Mouse (Mus musculus) hindbrain, embryonic 11.5 days (tissue): Measurements from ENCODE around the gene Snd1. TPM values are rescaled to one million over a fixed set of nuclear protein-coding genes. Genes with fewer than 3 reads are reported as not detected.

Source experiments
- ATAC-seq: fragments of 200-750 bp; cut with Nextera tagmentation; 2 replicates; pipeline ENCODE4 v1.8.0; 2017; ENCODE audit warnings: mild to moderate bottlenecking, moderate TSS enrichment, moderate library complexity; ENCODE audit not compliant: low FRiP score
- DNase-seq: peaks from one replicate; pipeline ENCODE4 v3.0.0-alpha.2; 2015; ENCODE audit warnings: low spot score
- H3K27ac ChIP-seq: fragments of 300-500 bp; sonication (generic); 2 replicates; pipeline ENCODE4 v1.5.1; 2014; ENCODE audit warnings: mild to moderate bottlenecking, low read depth, low read length
- H3K27me3 ChIP-seq: fragments of 300-500 bp; sonication (generic); 2 replicates; pipeline ENCODE4 v1.6.1; 2014; ENCODE audit warnings: mild to moderate bottlenecking, low read length, moderate library complexity, mixed read lengths; ENCODE audit not compliant: control insufficient read depth, insufficient read depth
- H3K36me3 ChIP-seq: fragments of 300-500 bp; sonication (generic); 2 replicates; pipeline ENCODE4 v1.6.1; 2014; ENCODE audit warnings: mild to moderate bottlenecking, low read length, moderate library complexity, mixed read lengths; ENCODE audit not compliant: control insufficient read depth, insufficient read depth
- H3K4me1 ChIP-seq: fragments of 300-500 bp; sonication (generic); replicated peaks from 2 replicates; pipeline ENCODE4 v1.6.1; 2014; ENCODE audit warnings: low read length, mixed read lengths; ENCODE audit not compliant: control insufficient read depth, insufficient read depth
- H3K4me2 ChIP-seq: fragments of 300-500 bp; sonication (generic); replicated peaks from 2 replicates; pipeline ENCODE4 v1.6.1; 2014; ENCODE audit warnings: mild to moderate bottlenecking, low read depth, low read length
- H3K4me3 ChIP-seq: fragments of 300-500 bp; sonication (generic); 2 replicates; pipeline ENCODE4 v1.5.1; 2014; ENCODE audit warnings: low read depth, low read length
- H3K9ac ChIP-seq: fragments of 300-500 bp; sonication (generic); 2 replicates; pipeline ENCODE4 v1.6.1; 2014; ENCODE audit warnings: low read depth, low read length
- H3K9me3 ChIP-seq: fragments of 300-500 bp; sonication (generic); 2 replicates; pipeline ENCODE4 v1.6.1; 2016; ENCODE audit warnings: low read length; ENCODE audit not compliant: control insufficient read depth
- WGBS: fragments of 180-500 bp; shearing (Covaris S2); extraction: QIAGEN DNeasy Blood & Tissue Kit; methylation state at CpG from one replicate; pipeline ENCODE4 v1.1.7; 2014; 5-methylcytosine and 5-hydroxymethylcytosine counted together
- polyA plus RNA-seq: library from polyadenylated mRNA; unstranded; fragments of >200 nt; fragmentation: Nextera tagmentation; extraction: Ambion mirVana; gene quantifications from 2 replicates; pipeline ENCODE4 v1.2.1, GENCODE M21; 2014

The Snd1 gene
- polyA plus RNA-seq, 1 experiment from 2014 or later: 86.2 TPM

DNA sequence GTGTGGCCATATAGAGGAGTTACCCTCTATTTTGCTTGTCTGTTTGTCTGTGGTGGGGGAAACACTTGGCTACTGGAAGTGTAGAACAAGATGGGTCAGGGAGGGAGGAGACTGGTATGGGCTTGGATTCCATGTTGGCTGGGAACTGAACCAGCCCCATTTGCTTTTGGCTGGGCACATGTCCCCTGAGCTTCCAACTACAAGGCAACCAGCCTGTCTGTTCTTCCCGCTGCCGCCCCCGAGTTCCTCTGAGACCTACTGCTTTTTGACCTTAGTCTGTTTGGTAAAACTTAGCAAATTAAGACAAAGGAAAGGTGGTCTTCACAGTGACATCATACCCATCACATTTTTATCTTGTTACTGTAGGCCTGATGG, 397.5 kb downstream of the Snd1 start:
- H3K4me2 ChIP-seq: no peak overlapping the region
- no peak for ATAC-seq
- no peaks in the 10 kb centered on the region for H3K4me1 ChIP-seq
- no peaks in the 10 kb centered on the region for H3K36me3 ChIP-seq
- DNase-seq: no peak
- WGBS: 92% methylated on average over 3 of the region's 3 CpGs
- H3K9me3 ChIP-seq: no peaks in the 10 kb centered on the region
- H3K4me3 ChIP-seq: no peak overlapping the region
- H3K27me3 ChIP-seq: no peaks in the 10 kb centered on the region
- no peak overlapping the region for H3K27ac ChIP-seq
- H3K9ac ChIP-seq: no peak overlapping the region

DNA sequence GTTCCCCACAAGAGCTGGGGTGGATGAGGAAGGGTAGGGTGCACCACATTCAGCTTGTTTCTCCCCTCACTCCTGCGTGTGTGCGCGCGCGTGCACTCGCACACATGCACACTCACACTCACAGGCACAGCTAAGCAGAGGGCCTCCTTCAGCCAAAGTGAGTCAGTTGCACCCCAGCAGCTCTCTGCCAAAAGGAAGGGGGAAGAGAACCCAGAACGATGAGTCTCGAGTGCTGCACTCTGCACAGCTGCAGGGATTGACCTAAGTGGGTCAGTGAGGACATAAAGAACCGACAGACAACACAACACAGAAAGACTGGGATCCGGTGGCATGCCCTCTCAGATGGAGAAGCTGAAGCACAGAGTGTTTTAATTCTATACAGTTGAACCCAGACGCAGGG, 399.1 kb downstream of the Snd1 start:
- no peak for DNase-seq
- H3K4me1 ChIP-seq: peaks cover 12% of the 10 kb centered on the region

DNA sequence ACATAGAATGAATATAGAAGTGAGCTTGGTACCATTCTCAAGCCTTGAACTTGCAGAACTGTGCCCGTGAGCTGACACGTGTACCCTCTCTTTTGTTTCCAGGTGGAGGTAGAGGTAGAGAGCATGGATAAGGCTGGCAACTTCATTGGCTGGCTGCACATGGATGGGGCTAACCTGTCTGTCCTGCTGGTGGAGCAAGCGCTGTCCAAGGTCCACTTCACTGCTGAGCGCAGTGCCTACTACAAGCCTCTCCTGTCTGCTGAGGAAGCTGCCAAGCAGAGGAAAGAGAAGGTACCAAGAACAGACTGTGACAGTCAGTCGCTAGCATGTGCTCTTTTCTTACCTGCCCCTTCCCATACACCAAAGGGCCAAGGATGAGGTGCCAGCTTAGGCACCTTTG, 399.8 kb downstream of the Snd1 start:
- Histone ChIP-seq H3K4me1 (peaks cover 12% of the 10 kb centered on the region), H3K4me2 (no peak overlapping the region), H3K9ac (no peak overlapping the region), H3K27ac (no peak overlapping the region), H3K4me3 (no peak overlapping the region), H3K36me3 (no peaks in the 10 kb centered on the region), H3K9me3 (no peaks in the 10 kb centered on the region), H3K27me3 (no peaks in the 10 kb centered on the region)
- 92% methylated on average over 5 of the region's 5 CpGs for WGBS
- ATAC-seq (no peak), DNase-seq (no peak)

More for the DNA sequence above, 399.1 kb downstream of the Snd1 start:
- no peak overlapping the region for H3K4me3 ChIP-seq
- 82% methylated on average over 11 of the region's 11 CpGs for WGBS
- no peak for ATAC-seq
- no peak overlapping the region for H3K9ac ChIP-seq
- H3K27me3 ChIP-seq: no peaks in the 10 kb centered on the region
- H3K27ac ChIP-seq: no peak overlapping the region
- no peaks in the 10 kb centered on the region for H3K9me3 ChIP-seq
- H3K4me2 ChIP-seq: no peak overlapping the region
- no peaks in the 10 kb centered on the region for H3K36me3 ChIP-seq

DNA sequence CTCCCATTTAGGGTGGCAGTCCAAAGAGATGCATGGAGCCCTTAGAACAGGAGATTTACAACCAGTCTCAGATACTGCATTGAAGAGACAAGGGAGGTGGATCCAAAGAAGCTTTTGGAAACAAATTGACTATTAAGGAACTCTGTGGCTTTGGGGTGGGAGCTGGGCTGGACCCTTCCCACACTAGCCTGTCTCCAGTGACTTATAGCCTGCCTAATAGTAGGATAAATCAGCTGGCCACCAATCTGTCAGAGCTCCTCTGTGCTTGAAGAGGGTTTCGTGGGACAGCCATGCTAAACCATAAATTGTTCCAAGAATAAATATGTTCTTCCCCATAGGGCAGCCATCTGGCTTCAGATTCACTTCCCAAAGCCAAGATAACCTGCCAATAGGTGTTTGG, 400.4 kb downstream of the Snd1 start:
- Histone ChIP-seq H3K9ac (no peak overlapping the region), H3K4me1 (peaks cover 12% of the 10 kb centered on the region), H3K27ac (no peak overlapping the region), H3K9me3 (no peaks in the 10 kb centered on the region), H3K4me3 (no peak overlapping the region), H3K36me3 (no peaks in the 10 kb centered on the region), H3K27me3 (no peaks in the 10 kb centered on the region), H3K4me2 (no peak overlapping the region)
- WGBS: 77% methylated on average over 1 of the region's 1 CpGs
- no peak for DNase-seq
- no peak for ATAC-seq

DNA sequence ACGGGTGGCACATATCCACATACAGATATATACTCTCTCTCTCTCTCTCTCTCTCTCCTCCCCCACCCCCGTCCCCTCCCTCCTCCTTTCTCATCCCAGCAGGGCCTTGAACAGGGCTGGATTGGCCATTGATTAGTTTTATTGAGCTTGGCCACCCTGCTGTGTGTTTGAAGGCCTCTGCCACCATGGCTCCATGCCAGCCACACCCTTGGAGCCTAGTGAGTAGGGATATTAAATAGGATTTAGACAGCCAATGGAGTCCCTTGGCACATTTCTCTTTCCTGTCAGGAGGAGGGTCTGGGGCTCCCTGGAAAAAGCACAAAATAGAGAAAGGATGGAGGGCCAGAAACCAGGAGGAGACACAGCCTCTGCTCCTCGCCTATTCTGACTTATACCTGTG, 401.6 kb downstream of the Snd1 start:
- ATAC-seq: 0 out of 2 replicates have a peak, but pooled peaks have one; percentile 2

DNA sequence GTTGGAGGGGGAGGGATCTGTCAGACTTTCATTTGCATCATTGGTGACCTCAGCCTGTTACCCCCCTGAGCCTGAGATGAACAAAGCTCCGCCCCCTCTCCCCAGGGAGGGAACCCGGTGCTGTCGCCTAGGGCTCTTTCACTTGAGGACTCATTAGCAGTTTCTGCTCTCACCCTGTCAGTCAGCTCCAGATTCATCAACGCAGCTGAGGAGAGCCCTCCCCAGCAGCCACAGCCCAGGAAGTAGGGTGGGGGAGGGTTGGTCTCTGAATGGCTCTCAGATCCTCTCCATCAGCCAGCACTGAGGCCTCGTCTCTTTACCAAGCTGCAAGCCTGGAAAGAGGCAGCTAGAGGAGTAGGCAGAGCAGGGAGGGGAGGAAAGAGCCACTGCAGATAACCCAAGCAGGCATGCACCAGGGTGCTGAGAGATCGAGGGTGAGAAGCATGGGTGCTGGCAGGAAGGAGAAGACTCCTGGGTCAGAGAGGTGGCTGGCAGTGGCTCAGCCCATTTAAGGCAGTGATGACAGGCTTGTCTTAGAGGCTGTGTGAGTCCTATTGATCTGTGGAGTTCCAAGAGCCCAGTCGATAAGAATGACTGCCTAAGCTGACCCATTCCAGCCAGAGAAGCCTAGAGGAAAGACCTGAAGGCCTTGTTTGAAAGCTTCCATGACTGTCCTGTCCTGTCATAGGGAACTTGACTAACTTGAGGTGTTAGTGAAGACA, 403.2 kb downstream of the Snd1 start:
- Histone ChIP-seq H3K36me3 (no peaks in the 10 kb centered on the region), H3K9ac (no peak overlapping the region), H3K27ac (no peak overlapping the region), H3K4me2 (no peak overlapping the region), H3K4me3 (no peak overlapping the region), H3K27me3 (no peaks in the 10 kb centered on the region), H3K4me1 (peaks cover 12% of the 10 kb centered on the region), H3K9me3 (no peaks in the 10 kb centered on the region)
- DNase-seq (peak; percentile 64), ATAC-seq (peak; percentile 89)
- WGBS: 21% methylated on average over 7 of the region's 7 CpGs

More for the DNA sequence above, 401.6 kb downstream of the Snd1 start:
- no peak for DNase-seq
- Histone ChIP-seq H3K9me3 (no peaks in the 10 kb centered on the region), H3K4me2 (no peak overlapping the region), H3K4me3 (no peak overlapping the region), H3K4me1 (peaks cover 12% of the 10 kb centered on the region), H3K27ac (no peak overlapping the region), H3K9ac (no peak overlapping the region), H3K36me3 (no peaks in the 10 kb centered on the region), H3K27me3 (no peaks in the 10 kb centered on the region)
- WGBS: 44% methylated on average over 3 of the region's 3 CpGs

DNA sequence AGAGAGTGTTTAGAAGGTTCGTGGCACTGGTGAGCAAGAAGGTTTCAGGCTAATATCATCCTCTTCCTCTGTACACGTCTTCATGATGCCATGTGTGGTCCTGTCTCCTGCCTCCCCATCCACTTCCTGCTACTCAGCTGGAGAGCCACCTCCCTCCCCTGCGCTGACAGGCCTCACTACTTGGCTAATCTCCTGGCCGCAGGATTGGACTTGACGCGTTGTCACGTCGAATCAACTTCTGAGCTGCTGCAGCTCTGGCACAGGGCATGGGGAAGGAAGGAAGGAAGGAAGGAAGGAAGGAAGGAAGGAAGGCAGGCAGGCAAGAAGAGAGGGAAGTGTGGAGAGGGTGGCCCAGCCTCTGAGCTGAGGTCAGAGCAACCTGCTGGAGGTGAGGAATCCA, 404.4 kb downstream of the Snd1 start:
- Histone ChIP-seq H3K27ac (no peak overlapping the region), H3K4me1 (peaks cover 12% of the 10 kb centered on the region), H3K9me3 (no peaks in the 10 kb centered on the region), H3K4me3 (no peak overlapping the region), H3K27me3 (no peaks in the 10 kb centered on the region), H3K36me3 (no peaks in the 10 kb centered on the region), H3K9ac (no peak overlapping the region), H3K4me2 (no peak overlapping the region)
- WGBS: 78% methylated on average over 8 of the region's 8 CpGs
- DNase-seq (no peak), ATAC-seq (no peak)

DNA sequence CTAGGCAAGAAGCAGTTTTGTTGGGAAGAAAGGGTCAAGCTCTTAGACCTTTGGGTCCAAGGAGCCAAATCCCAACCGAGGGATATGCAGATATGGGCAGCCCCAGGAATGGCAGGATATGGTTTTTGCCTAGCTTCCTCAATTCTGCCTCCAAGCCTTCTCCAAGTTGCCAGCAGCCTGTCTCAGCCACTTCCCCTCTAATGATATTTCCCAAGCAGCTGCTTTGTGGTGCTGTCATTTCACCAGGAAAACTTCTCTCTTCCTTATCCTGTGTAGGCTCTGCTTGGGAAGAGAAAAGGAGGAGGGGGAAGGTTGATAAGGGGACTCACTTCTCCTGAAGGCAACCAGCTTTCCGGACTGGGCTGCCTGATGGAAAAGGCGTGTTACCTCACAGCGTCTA, 406.0 kb downstream of the Snd1 start:
- no peak overlapping the region for H3K4me3 ChIP-seq
- DNase-seq (no peak), ATAC-seq (no peak)
- no peaks in the 10 kb centered on the region for H3K27me3 ChIP-seq
- no peak overlapping the region for H3K4me2 ChIP-seq
- H3K27ac ChIP-seq: no peak overlapping the region
- H3K9ac ChIP-seq: no peak overlapping the region
- H3K36me3 ChIP-seq: no peaks in the 10 kb centered on the region
- H3K4me1 ChIP-seq: peaks cover 12% of the 10 kb centered on the region
- H3K9me3 ChIP-seq: no peaks in the 10 kb centered on the region
- WGBS: 87% methylated on average over 4 of the region's 4 CpGs

DNA sequence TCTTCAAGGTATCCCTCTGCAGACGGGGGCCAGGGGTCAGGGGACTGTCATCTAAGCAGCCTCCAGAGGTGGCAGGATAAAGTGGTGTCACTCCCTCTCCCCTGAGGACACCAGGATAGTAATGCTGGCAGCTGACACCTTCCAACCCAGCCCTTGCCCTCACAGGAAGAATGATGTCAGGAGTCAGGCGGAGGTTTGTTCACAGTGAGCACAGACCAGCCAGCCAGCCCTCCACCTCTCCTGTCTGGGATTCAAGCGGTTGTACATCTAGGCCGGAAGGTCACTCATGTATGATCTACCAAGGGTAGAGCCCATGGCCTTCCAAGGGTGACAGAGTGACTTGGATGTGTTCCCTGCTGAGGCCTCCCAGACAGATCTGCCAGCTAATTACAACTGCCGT, 408.6 kb downstream of the Snd1 start:
- no peak overlapping the region for H3K4me3 ChIP-seq
- no peak overlapping the region for H3K27ac ChIP-seq
- 0 out of 2 replicates have a peak, but pooled peaks have one; percentile 13 for ATAC-seq
- no peak for DNase-seq
- H3K9ac ChIP-seq: no peak overlapping the region
- H3K36me3 ChIP-seq: no peaks in the 10 kb centered on the region
- H3K27me3 ChIP-seq: no peaks in the 10 kb centered on the region
- H3K4me2 ChIP-seq: no peak overlapping the region
- WGBS: 81% methylated on average over 5 of the region's 5 CpGs
- peaks cover 2% of the 10 kb centered on the region; the same call in 1 of the 2 replicates for H3K4me1 ChIP-seq
- no peaks in the 10 kb centered on the region for H3K9me3 ChIP-seq
